Mouse (Mus musculus) neural tube, embryonic 10.5 days (tissue): ENCODE results near the gene Tango6.

Experiments
- DNase-seq: peaks from one replicate; pipeline ENCODE4 v3.0.0-alpha.2; 2017; ENCODE audit warnings: low spot score; ENCODE audit errors: extremely low spot score

Tango6 gene

DNA sequence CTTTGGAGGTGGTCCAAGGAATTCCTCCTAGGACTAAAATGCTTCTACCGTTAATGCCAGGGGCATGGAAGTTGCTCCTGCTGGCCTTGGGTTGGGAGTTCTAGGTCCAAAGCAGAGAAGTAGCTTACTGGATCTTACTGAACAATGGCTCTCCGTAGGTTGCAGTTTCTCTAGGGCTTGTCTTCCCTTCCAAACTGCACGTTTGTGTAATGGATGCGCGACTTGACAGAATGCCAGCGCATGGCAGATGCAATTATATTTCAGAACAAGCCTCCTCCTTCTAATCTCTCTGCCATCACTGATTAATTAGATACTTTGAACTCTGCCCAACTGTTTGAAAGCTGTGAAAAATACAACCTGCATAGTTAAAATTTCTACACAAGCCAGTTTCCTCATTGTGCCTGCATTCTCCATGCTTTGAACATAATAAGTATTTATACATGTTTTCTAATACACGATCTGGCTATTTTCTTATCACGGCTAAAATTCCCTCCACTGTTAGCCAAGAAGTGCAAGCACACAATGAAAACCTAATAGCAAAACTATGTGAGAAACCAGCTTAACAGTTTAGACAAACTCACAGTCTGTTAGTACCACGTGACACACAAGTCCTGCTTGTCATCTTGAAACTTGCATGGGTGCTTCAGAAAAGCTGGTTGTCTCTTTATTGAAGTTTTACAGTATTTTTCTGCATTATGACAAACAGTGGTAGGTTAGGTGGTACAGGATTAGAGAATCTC is 133.7 kb downstream of the Tango6 start:
- DNase-seq = no peak

DNA sequence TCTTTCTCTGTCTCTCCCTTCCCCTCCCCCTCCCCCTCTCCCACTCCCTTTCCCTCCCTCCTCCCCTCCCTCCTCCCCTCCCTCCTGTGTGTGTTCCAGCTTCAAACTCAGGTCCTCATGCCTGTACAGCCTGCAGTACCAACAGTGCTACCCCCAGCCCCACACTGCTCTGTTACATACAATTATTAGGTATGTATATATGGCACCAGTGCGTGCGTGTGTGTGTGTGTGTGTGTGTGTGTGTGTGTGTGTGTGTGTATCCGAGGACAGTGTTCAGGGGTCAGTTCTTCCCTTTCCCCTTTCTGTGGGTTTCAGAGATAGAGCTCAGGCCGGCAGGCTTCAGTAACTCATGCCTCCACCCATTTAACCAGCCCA is 134.3 kb downstream of the Tango6 start:
- DNase-seq = no peak

DNA sequence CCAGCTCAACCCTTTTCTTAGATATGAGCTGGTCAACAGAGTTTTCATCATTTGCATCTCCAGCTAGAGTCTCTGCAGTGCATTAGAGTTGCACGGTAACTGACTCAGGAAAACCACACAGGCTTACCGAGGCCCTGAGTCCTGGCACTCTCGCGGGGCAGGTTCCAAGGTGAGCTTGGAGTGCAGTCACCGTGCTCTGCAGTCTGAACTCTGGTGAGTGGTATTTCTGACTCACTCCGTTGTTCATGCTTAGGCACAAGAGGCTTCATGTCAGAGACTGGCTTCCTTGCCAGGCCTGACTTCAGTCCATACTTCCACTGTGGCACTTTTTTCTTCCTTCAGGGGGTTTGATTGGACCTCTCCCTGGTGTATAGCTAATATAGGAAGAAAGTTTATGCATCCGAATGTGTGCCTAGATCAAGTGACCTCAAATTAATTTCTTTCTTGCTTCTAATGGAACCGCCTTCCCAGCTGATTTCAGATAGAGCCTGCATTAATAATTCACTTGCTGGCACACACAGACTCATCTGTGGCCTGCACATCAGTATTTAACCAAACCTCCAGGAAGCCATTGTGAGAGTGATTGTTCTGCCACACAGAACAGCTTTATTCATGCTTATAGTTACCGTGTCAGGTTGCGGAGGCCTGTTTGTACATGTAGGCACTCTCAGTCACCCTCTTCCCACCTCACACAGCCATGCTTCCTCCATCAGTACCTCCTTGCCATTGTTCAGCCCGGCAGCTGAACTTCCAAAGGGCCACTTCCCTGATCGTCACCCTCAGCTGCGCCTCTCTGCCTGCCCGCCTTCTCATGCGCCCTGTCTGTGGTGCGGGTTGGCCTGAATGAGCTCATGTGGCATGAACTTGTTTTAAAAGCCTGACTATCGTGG is 136.0 kb downstream of the Tango6 start:
- DNase-seq = no peak

DNA sequence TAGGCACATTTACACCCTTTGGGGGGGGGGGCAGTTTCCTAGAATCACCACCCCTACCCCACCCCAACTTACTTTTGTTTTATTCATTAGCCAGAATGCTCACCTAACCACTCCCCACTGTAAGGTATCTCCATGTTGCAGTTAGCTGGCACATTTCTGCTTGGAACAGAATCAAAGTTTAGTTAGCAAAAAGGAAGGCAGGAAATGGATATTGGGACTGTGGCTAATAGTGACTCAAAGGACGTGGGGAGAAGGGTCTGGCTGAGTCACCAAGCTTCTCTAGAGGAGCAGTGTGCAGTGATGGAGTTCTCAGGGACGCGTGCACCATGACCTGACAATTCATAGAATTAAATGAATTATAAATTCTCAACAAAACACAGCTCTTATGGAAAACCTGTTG is 136.7 kb downstream of the Tango6 start:
- DNase-seq = no peak

GRCm38 (mm10) chr8:106820553-106821515 is 138.0 kb downstream of the Tango6 start:
- no peak for DNase-seq

DNA sequence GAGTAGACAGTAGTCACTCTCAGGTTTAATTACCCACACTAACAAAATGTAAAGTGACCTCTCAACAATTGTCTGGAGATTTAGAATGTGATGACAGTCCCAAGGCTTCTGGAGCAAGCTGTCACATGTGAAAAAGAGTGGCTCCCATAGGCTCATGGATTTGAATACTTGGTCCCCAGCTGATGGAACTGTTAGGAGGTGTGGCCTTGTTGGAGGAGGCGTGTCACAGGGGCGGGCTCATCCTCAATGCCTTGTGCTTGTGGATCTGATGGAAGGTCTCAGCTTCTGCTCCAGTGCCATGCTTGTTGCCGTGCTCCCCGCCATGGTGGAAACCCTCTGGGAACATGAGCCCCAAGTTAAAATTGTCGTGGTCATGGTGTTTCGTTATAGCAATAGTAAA is 146.1 kb downstream of the Tango6 start:
- DNase-seq = no peak

DNA sequence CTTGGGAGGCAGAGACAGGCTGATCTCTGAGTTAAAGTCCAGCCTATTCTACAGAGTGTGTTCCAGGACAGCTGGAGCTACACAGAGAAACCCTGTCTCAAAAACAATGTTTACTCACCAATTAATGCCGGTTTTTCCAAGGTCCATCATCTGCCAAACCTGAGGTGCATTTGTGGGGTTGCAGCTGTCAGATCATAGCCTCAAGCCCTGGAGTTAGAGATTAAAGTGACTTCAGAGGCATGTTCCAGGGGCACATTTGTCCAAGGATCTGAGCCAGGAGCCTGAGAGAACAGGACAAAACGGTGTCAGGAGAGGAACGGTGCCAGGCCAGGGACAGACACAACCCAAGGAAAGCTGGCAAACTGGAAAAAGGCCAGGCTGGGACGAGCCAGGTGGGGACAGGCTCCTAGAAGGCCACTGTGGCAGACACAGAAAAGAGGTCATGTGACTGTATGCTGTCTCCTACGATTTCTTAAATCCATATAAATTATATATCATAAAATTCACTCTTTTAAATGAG is 146.7 kb downstream of the Tango6 start:
- DNase-seq = no peak

DNA sequence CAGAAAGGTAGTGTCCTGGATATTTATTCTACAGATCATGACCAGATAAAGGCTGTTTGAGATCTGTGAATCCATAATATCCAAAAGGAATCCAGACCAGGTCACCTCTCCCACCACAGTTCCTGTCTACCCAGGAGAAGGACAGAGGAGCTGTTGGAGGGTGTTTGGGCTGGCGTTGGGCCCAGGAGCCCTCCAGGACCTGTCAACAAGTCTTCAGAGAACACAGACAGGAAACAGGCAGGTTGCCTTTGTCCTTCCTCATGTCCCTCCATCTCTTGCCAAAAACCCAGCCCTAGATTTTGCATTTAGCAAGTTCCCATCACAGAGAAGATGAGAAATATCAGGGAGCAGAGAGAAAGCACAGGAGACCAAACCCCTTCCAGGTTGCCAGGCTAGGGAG is 152.0 kb downstream of the Tango6 start:
- DNase-seq = no peak

- DNase-seq = no peak
These were observed 153.7 kb downstream of the Tango6 start for GRCm38 (mm10) chr8:106836525-106836924.

GRCm38 (mm10) chr8:106838803-106839202 is 155.9 kb downstream of the Tango6 start:
- DNase-seq = no peak

GRCm38 (mm10) chr8:106839209-106840001 is 156.5 kb downstream of the Tango6 start:
- DNase-seq = no peak

- DNase-seq = no peak
These were observed 167.2 kb downstream of the Tango6 start for GRCm38 (mm10) chr8:106850034-106850433.

- DNase-seq = no peak
These were observed 171.8 kb downstream of the Tango6 start for GRCm38 (mm10) chr8:106854534-106855241.

GRCm38 (mm10) chr8:106855242-106855562 is 172.3 kb downstream of the Tango6 start:
- DNase-seq = no peak

DNA sequence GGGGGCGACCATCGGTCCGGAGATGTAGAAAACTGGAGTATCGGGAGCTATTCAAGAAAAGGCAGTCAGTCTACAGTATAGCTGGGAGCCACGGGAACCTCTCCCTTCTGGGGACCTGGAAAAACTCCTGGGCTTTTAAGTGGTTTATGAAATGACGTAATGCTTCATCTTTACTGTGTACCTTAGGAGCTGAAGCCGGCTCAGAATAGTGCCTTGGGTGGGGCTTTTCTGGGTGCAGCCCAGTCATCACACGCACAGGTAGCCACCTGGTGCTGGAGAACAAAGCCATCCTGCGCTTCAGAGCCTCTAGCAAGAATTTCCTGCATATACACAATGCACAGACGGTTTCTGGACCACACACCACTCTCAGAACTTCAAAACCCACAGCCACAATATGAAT is 180.0 kb downstream of the Tango6 start:
- no peak for DNase-seq

DNA sequence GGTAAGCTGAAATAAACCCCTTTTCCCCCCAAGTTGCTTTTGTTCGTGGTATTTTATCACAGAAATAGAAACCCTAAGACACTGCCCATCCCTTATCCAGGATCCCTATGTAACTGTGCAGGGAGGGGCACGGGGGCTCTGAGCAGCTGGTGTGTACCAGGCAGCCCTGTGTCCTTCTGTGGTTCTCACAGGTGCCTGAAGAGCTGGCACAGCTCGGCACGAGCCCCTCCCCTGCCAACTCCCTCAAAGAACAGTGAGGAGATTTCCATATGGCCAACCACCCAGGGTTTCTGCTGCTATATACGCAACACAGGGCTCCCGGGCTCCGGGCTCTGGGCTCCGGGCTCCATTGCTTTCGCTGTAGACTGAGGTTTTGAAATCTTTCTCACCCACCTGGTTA is 182.5 kb downstream of the Tango6 start:
- DNase-seq = no peak

DNA sequence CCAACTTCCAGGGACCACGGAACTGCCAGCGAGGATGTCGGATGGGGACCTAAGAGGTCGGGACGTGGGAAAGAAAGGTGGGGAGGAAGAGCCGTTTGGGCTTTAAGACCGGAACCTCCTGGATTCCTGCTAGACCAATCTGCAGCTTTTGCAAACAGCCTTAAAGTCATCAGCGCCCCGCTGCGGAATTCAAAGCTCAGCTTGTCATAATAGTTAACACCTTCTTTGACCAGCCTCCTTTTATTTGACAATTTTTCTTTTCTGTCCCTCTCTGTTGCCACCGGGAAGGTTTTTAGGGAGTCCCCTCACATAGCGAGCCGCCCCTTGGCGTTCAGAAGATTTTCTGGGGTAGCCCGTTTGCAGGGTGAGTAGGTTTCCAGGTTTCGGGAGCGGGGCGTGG is 187.2 kb downstream of the Tango6 start, which contains the start of gene Has3:
TSS of gene Has3 (plus strand) at position 192 of the 400 bp plus-strand sequence.
- DNase-seq = peak; percentile 42

GRCm38 (mm10) chr8:106870537-106871327 is 187.9 kb downstream of the Tango6 start:
- DNase-seq = peak; percentile 68

DNA sequence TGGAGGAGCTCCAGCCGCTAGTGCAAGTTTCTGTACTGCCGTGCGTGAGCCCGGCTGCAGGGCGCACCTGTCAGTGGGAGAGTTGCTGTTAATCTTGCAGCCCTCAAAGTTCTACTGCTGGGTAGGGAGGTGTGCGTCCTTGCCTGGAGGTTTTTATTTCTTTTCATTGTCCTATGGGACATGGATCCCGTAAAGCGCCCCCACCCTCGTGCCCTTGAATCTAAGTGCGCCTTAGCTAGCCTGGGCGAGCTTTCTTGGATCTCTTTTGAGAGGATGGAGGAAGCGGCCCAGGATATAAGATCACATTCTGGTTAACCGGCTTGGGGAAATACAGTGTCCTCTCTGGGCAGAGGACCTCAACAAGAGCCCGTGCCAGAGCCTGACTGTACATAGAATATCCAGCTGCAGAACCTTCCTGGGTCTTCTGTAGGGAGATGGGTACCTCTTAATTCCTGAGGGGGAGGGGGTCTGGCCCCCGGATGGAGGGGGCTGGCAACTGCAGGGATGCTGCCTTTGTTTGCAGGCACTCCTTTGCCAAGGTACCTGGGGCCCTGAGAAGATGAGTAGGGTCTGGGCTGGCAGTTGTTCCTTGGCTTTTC is 188.6 kb downstream of the Tango6 start:
- DNase-seq = peak; percentile 30
